Mouse (Mus musculus) MEL (cell line): Measurements from ENCODE around the gene Tgm6.

Experiments used
- CTCF ChIP-seq, 3 experiments: IDR thresholded peaks in 2 of 3; conservative IDR thresholded peaks in 1 of 3; 2 replicates each; pipeline ENCODE4 v1.5.1; 2011 to 2012; ENCODE audit warnings: low read length in 3 of 3, low read depth in 2 of 3, mild to moderate bottlenecking in 2 of 3, improper control_type of control experiment in 1 of 3, inconsistent platforms in 1 of 3, mixed read lengths in 1 of 3, moderate library complexity in 1 of 3; ENCODE audit not compliant: control insufficient read depth in 1 of 3, insufficient read depth in 1 of 3, poor library complexity in 1 of 3, severe bottlenecking in 1 of 3
- EP300 ChIP-seq, 2 experiments: IDR thresholded peaks; 2 replicates each; pipeline ENCODE4 v1.6.1; 2011; ENCODE audit warnings: improper control_type of control experiment in 2 of 2, low read length in 2 of 2, low read depth in 1 of 2, mild to moderate bottlenecking in 1 of 2
- GATA1 ChIP-seq: IDR thresholded peaks from 2 replicates; pipeline ENCODE4 v1.6.1; 2011; ENCODE audit warnings: low read depth, low read length, improper control_type of control experiment
- MAX ChIP-seq: IDR thresholded peaks from 2 replicates; pipeline ENCODE4 v1.6.1; 2011; ENCODE audit warnings: low read length, improper control_type of control experiment
- MAZ ChIP-seq: IDR thresholded peaks from 2 replicates; pipeline ENCODE4 v1.6.1; 2012; ENCODE audit warnings: low read depth, mild to moderate bottlenecking, inconsistent platforms, low read length, improper control_type of control experiment
- MYC ChIP-seq: IDR thresholded peaks from 2 replicates; pipeline ENCODE4 v1.6.1; 2011; ENCODE audit warnings: low read depth, mild to moderate bottlenecking, low read length, improper control_type of control experiment, moderate library complexity
- NELFE ChIP-seq: IDR thresholded peaks from 2 replicates; pipeline ENCODE4 v1.6.1; 2011; ENCODE audit warnings: low read depth, low read length, improper control_type of control experiment
- POLR2A ChIP-seq, 2 experiments: IDR thresholded peaks; 2 replicates each; pipeline ENCODE4 v1.6.1; 2011 to 2012; ENCODE audit warnings: low read length in 2 of 2, mild to moderate bottlenecking in 2 of 2, control low read depth in 1 of 2, improper control_type of control experiment in 1 of 2, low read depth in 1 of 2, moderate library complexity in 1 of 2; ENCODE audit not compliant: control insufficient read depth in 1 of 2, insufficient read depth in 1 of 2, poor library complexity in 1 of 2
- RCOR1 ChIP-seq: IDR thresholded peaks from 2 replicates; pipeline ENCODE4 v1.6.1; 2012; ENCODE audit warnings: low read depth, mild to moderate bottlenecking, inconsistent platforms, low read length, improper control_type of control experiment
- TCF12 ChIP-seq: IDR thresholded peaks from 2 replicates; pipeline ENCODE4 v1.6.1; 2014; ENCODE audit warnings: low read depth, mild to moderate bottlenecking, inconsistent platforms, low read length, improper control_type of control experiment, moderate library complexity

DNA sequence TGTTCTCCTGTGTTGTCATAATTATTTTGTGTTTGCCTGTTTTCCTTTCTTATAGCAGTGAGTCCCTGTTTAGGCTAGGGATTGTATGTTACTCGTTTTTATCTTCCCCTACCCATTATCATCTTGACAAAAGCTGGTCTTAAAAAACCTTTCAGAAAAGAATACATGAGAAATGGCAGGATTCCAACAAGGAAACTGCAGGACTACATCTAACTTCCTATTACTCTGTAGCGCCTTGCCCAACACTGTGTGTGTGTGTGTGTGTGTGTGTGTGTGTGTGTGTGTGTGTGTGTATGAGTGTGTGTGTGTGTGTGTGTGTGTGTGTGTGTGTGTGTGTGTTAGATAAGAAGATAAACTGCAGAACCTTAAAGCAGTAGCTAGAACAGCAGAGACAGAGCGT is 1.2 kb downstream of the Tgm6 start:
- TF ChIP-seq MAZ (no peak), CTCF (IDR thresholded peaks at IDR 0.05 in 2 of 3, conservative IDR thresholded peaks at IDR 0.05 in 1 of 3; ENCODE audit: control insufficient read depth in 1 of 3, insufficient read depth in 1 of 3, low read depth in 2 of 3, low read length in 3 of 3, poor library complexity in 1 of 3, severe bottlenecking in 1 of 3) (no peak), GATA1 (no peak), MYC (no peak), POLR2A (IDR thresholded peaks at IDR 0.05; ENCODE audit: control insufficient read depth in 1 of 2, insufficient read depth in 1 of 2, low read depth in 1 of 2, low read length in 2 of 2, poor library complexity in 1 of 2) (no peak), EP300 (IDR thresholded peaks at IDR 0.05; ENCODE audit: low read depth in 1 of 2, low read length in 2 of 2) (no peak), TCF12 (no peak), RCOR1 (no peak), NELFE (no peak), MAX (no peak)
